Mouse (Mus musculus) small intestine, adult 2 months (tissue): Measurements from ENCODE around the gene Mrps15. TPM values are rescaled to one million over a fixed set of nuclear protein-coding genes. Genes with fewer than 3 reads are reported as not detected.

ENCODE experiments used
- H3K27ac ChIP-seq: fragments of 200-500 bp; 2 replicates; pipeline ENCODE4 v1.5.1; 2012; ENCODE audit warnings: low read depth, low read length, control low read depth, inconsistent platforms; ENCODE audit not compliant: insufficient read depth
- H3K27me3 ChIP-seq: fragments of 200-500 bp; 2 replicates; pipeline ENCODE4 v1.6.1; 2012; ENCODE audit warnings: mild to moderate bottlenecking, moderate library complexity, low read length, inconsistent platforms; ENCODE audit not compliant: control insufficient read depth, insufficient read depth
- H3K36me3 ChIP-seq: fragments of 200-500 bp; 2 replicates; pipeline ENCODE4 v1.6.1; 2012; ENCODE audit warnings: mild to moderate bottlenecking, low read length, control low read depth, inconsistent platforms; ENCODE audit not compliant: control insufficient read depth, insufficient read depth
- H3K4me1 ChIP-seq: fragments of 200-500 bp; 2 replicates; pipeline ENCODE4 v1.6.1; 2012; ENCODE audit warnings: low read length, inconsistent platforms, mixed read lengths; ENCODE audit not compliant: control insufficient read depth, insufficient read depth, insufficient read length
- H3K4me3 ChIP-seq: fragments of 200-500 bp; 2 replicates; pipeline ENCODE4 v1.5.1; 2012; ENCODE audit warnings: low read depth, mild to moderate bottlenecking, control low read depth, inconsistent platforms, low read length, moderate library complexity
- CTCF ChIP-seq: fragments of 200-500 bp; IDR thresholded peaks from 2 replicates; pipeline ENCODE4 v1.5.1; 2012; ENCODE audit warnings: low read depth, mild to moderate bottlenecking, control low read depth, inconsistent platforms, low read length, moderate library complexity, mixed read lengths; ENCODE audit not compliant: insufficient replicate concordance, insufficient read length; ENCODE audit errors: extremely low read depth
- POLR2A ChIP-seq: fragments of 200-500 bp; IDR thresholded peaks from 2 replicates; pipeline ENCODE4 v1.6.1; 2012; ENCODE audit warnings: low read depth, mild to moderate bottlenecking, control low read depth, inconsistent platforms, low read length, moderate library complexity
- WGBS: fragments of 180-500 bp; shearing (Covaris S2); methylation state at CpG from one replicate; pipeline ENCODE4 v1.1.7; 2018; 5-methylcytosine and 5-hydroxymethylcytosine counted together
- polyA plus RNA-seq: library from polyadenylated mRNA; depleted of rRNA; stranded (reverse); fragments of >200 nt; gene quantifications from 2 replicates; pipeline ENCODE4 v1.2.3, GENCODE M21; 2012; rRNA removed

Mrps15 gene
- polyA plus RNA-seq, 1 experiment, result 204 TPM

- WGBS, result 56% methylated on average over 7 of the region's 7 CpGs
- Histone ChIP-seq H3K27ac (peak overlapping the region; percentile 92), H3K4me3 (no peak overlapping the region), H3K36me3 (no peaks in the 10 kb centered on the region), H3K4me1 (peaks cover 13% of the 10 kb centered on the region), H3K27me3 (no peaks in the 10 kb centered on the region)
- TF ChIP-seq POLR2A, result no peak
These were observed 55.5 kb downstream of the Mrps15 start for GRCm38 (mm10) chr4:126102061-126102841.

GRCm38 (mm10) chr4:126103057-126103581 is 56.4 kb downstream of the Mrps15 start:
- H3K4me3 ChIP-seq, result peak overlapping the region; percentile 58
- WGBS, result under 1% methylated on average over 15 of the region's 15 CpGs
- peak overlapping the region; percentile 92 for H3K27ac ChIP-seq
- H3K4me1 ChIP-seq, result peaks cover 21% of the 10 kb centered on the region
- H3K27me3 ChIP-seq, result no peaks in the 10 kb centered on the region
- no peaks in the 10 kb centered on the region for H3K36me3 ChIP-seq
- TF ChIP-seq CTCF, result no peak
- TF ChIP-seq POLR2A, result peak; percentile 44; the same call in 1 of the 2 replicates

- H3K4me3 ChIP-seq, result peak within 1 kb of the TSS; percentile 76
- TF ChIP-seq POLR2A, result peak; percentile 81
- TF ChIP-seq CTCF, result peak; percentile 40; the same call in 1 of the 2 replicates
- no peaks in the 10 kb centered on the region for H3K27me3 ChIP-seq
- under 1% methylated on average over 34 of the region's 34 CpGs for WGBS
- H3K4me1 ChIP-seq, result peaks cover 24% of the 10 kb centered on the region
- H3K36me3 ChIP-seq, result no peaks in the 10 kb centered on the region
- H3K27ac ChIP-seq, result peak within 1 kb of the TSS; percentile 92
These were observed 56.9 kb downstream of the Mrps15 start, which contains the start of gene Stk40 for GRCm38 (mm10) chr4:126103590-126104068. Gene Stk40 (plus strand): TSS chr4:126103957.

GRCm38 (mm10) chr4:126104261-126105075 is 57.7 kb downstream of the Mrps15 start:
- Histone ChIP-seq H3K4me3 (peak overlapping the region; percentile 76), H3K27ac (peak overlapping the region; percentile 79), H3K36me3 (no peaks in the 10 kb centered on the region), H3K4me1 (peaks cover 31% of the 10 kb centered on the region), H3K27me3 (no peaks in the 10 kb centered on the region)
- TF ChIP-seq POLR2A (0 out of 2 replicates have a peak, but pooled peaks have one; percentile 33), CTCF (no peak)
- under 1% methylated on average over 34 of the region's 34 CpGs for WGBS

Other genes with a start within 250 kb of the Mrps15 start
- gene Csf3r, start 22.4 kb upstream of the Mrps15 start, polyA plus RNA-seq, result 2.1 and 2.3 TPM in 2 replicates
- gene Oscp1, start 11.6 kb downstream of the Mrps15 start, polyA plus RNA-seq, result 0.37 and 1.6 TPM in 2 replicates
- 10.7 and 13.3 TPM in 2 replicates for gene Lsm10, start 49.7 kb downstream of the Mrps15 start, polyA plus RNA-seq
- gene Stk40, start 57.0 kb downstream of the Mrps15 start, polyA plus RNA-seq, result 14.5 and 24.0 TPM in 2 replicates
- 45.0 and 54.3 TPM in 2 replicates for gene Eva1b, start 100.8 kb downstream of the Mrps15 start, polyA plus RNA-seq
- 5.2 and 6.5 TPM in 2 replicates for gene Sh3d21, start 116.6 kb downstream of the Mrps15 start, polyA plus RNA-seq
- gene Thrap3, start 155.8 kb downstream of the Mrps15 start, polyA plus RNA-seq, result 10.0 and 22.1 TPM in 2 replicates
- 40.2 and 47.3 TPM in 2 replicates for gene Map7d1, start 209.4 kb downstream of the Mrps15 start, polyA plus RNA-seq
- gene Trappc3, start 215.4 kb downstream of the Mrps15 start, polyA plus RNA-seq, result 12.6 and 21.4 TPM in 2 replicates
- gene Col8a2, start 239.9 kb downstream of the Mrps15 start, polyA plus RNA-seq, result 0.55 and 0.77 TPM in 2 replicates